Mouse (Mus musculus): Measurements from ENCODE around the gene Mov10. TPM values are rescaled to one million over a fixed set of nuclear protein-coding genes. Genes with fewer than 3 reads are reported as not detected.
"Not testable (repeated sequence)": the region's sequence is repeated elsewhere in the genome, so short reads cannot be mapped to it uniquely, and the experiment has no call there.

The Mov10 gene
- polyA plus RNA-seq, 1 experiment from 2014 or later = 9.1 TPM

DNA sequence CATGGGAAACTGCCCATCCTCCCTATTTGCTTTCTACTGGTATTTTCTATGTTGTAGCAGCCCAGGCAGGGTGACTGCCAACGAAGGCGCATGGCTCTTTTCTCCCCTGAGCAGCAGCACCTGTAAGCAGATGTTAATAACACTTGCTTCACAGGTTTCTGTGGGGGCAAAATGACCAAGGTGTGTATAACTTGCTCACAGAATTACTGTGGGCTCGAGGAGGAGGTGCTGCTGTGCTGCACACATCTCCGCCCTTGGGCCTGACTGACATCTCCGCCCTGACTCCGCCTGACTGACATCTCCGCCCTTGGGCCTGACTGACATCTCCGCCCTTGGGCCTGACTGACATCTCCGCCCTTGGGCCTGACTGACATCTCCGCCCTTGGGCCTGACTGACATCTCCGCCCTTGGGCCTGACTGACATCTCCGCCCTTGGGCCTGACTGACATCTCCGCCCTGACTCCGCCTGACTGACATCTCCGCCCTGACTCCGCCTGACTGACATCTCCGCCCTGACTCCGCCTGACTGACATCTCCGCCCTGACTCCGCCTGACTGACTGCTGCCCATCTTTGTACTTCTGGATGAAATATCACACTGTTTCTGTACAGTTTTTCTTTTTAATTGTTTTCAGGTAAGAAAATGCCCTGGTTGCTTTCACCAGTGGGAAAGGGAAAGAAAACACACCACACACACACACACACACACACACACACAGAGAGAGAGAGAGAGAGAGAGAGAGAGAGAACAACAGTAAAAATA, 56.1 kb downstream of the Mov10 start:
- not testable (repeated sequence) for ATAC-seq; H3K4me3 ChIP-seq (ENCODE audit: low read length)

GRCm38 (mm10) chr3:104758869-104759268, 59.5 kb downstream of the Mov10 start:
- 7% methylated on average over 5 of the region's 5 CpGs for WGBS
- Histone ChIP-seq H3K9me3 (ENCODE audit: control insufficient read depth, low read length) (no peaks in the 10 kb centered on the region), H3K4me2 (ENCODE audit: low read length) (peak overlapping the region; percentile 60), H3K27ac (ENCODE audit: low read depth, low read length) (no peak overlapping the region), H3K27me3 (replicated peaks; ENCODE audit: control insufficient read depth, insufficient read depth, low read length) (peaks cover 10% of the 10 kb centered on the region; the same call in 1 of the 2 replicates), H3K9ac (ENCODE audit: low read depth, low read length) (peak overlapping the region; percentile 61; the same call in 1 of the 2 replicates), H3K4me3 (ENCODE audit: low read length) (peak overlapping the region; percentile 39), H3K36me3 (ENCODE audit: control insufficient read depth, insufficient read depth, low read length) (no peaks in the 10 kb centered on the region), H3K4me1 (ENCODE audit: control insufficient read depth, insufficient read depth, low read depth, low read length) (peaks cover 6% of the 10 kb centered on the region)
- peak; percentile 24; the same call in 1 of the 2 replicates for ATAC-seq

More for the DNA sequence above, 56.1 kb downstream of the Mov10 start:
- not testable (repeated sequence) for H3K9me3 ChIP-seq (ENCODE audit: control insufficient read depth, low read length); H3K27me3 ChIP-seq (replicated peaks; ENCODE audit: control insufficient read depth, insufficient read depth, low read length); H3K4me1 ChIP-seq (ENCODE audit: control insufficient read depth, insufficient read depth, low read depth, low read length); H3K4me2 ChIP-seq (ENCODE audit: low read length); H3K27ac ChIP-seq (ENCODE audit: low read depth, low read length); H3K9ac ChIP-seq (ENCODE audit: low read depth, low read length); H3K36me3 ChIP-seq (ENCODE audit: control insufficient read depth, insufficient read depth, low read length)
- 26% methylated on average over 18 of the region's 20 CpGs for WGBS

DNA sequence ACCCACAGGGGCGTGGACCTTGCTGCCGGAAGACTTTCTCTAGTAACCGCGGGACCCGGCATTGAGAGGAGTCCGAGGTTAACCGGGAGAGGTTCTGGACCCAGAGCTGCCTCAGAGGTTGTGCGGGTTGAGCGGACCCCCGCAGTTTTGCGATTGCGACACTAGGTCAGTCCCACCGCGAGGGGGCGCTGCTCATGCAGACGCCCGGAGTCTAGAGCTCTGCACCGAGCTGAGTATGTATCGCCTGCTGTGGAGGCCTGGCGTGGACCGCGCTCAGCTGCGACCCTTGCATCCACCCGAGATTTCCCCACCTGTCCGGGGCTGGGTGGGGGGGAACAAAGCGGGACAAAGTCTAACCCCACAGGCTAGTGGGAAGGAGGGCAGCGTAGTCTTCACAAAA, 60.0 kb downstream of the Mov10 start:
- WGBS = 2% methylated on average over 27 of the region's 27 CpGs
- no peaks in the 10 kb centered on the region for H3K9me3 ChIP-seq (ENCODE audit: control insufficient read depth, low read length)
- H3K4me3 ChIP-seq (ENCODE audit: low read length) = peak overlapping the region; percentile 39
- ATAC-seq = peak; percentile 90
- peak overlapping the region; percentile 61 for H3K9ac ChIP-seq (ENCODE audit: low read depth, low read length)
- peak overlapping the region; percentile 60 for H3K4me2 ChIP-seq (ENCODE audit: low read length)
- no peaks in the 10 kb centered on the region for H3K36me3 ChIP-seq (ENCODE audit: control insufficient read depth, insufficient read depth, low read length)
- peaks cover 10% of the 10 kb centered on the region for H3K27me3 ChIP-seq (replicated peaks; ENCODE audit: control insufficient read depth, insufficient read depth, low read length)
- peaks cover 6% of the 10 kb centered on the region for H3K4me1 ChIP-seq (ENCODE audit: control insufficient read depth, insufficient read depth, low read depth, low read length)
- no peak overlapping the region for H3K27ac ChIP-seq (ENCODE audit: low read depth, low read length)

GRCm38 (mm10) chr3:104752845-104753244, 65.5 kb downstream of the Mov10 start:
- ATAC-seq; H3K4me1 ChIP-seq (ENCODE audit: control insufficient read depth, insufficient read depth, low read depth, low read length); H3K36me3 ChIP-seq (ENCODE audit: control insufficient read depth, insufficient read depth, low read length); H3K27ac ChIP-seq (ENCODE audit: low read depth, low read length); H3K4me2 ChIP-seq (ENCODE audit: low read length); H3K27me3 ChIP-seq (replicated peaks; ENCODE audit: control insufficient read depth, insufficient read depth, low read length); H3K9ac ChIP-seq (ENCODE audit: low read depth, low read length); H3K4me3 ChIP-seq (ENCODE audit: low read length); H3K9me3 ChIP-seq (ENCODE audit: control insufficient read depth, low read length): not testable (repeated sequence)
- 22% methylated on average over 16 of the region's 25 CpGs for WGBS

Other genes starting within 250 kb of the Mov10 start
- 12.6 and 12.7 TPM in 2 replicates for gene Slc16a1, start 179.9 kb downstream of the Mov10 start, polyA plus RNA-seq (2015; fragmentation: Nextera tagmentation; extraction: Ambion mirVana)
- 0.89 and 2.5 TPM in 2 replicates for gene Ppm1j, start 37.5 kb downstream of the Mov10 start, polyA plus RNA-seq (2015; fragmentation: Nextera tagmentation; extraction: Ambion mirVana)
- 0.05 and 0.10 TPM in 2 replicates for gene Fam19a3, start 36.7 kb downstream of the Mov10 start, polyA plus RNA-seq (2015; fragmentation: Nextera tagmentation; extraction: Ambion mirVana)
- 65.1 and 67.0 TPM in 2 replicates for gene Rhoc, start 30.2 kb downstream of the Mov10 start, polyA plus RNA-seq (2015; fragmentation: Nextera tagmentation; extraction: Ambion mirVana)
- gene St7l, start 45.4 kb upstream of the Mov10 start, polyA plus RNA-seq (2015; fragmentation: Nextera tagmentation; extraction: Ambion mirVana) = 29.9 and 30.2 TPM in 2 replicates
- gene Capza1, start 45.9 kb upstream of the Mov10 start, polyA plus RNA-seq (2015; fragmentation: Nextera tagmentation; extraction: Ambion mirVana) = 141 and 155 TPM in 2 replicates
- 0.78 and 0.80 TPM in 2 replicates for gene Wnt2b, start 143.4 kb upstream of the Mov10 start, polyA plus RNA-seq (2015; fragmentation: Nextera tagmentation; extraction: Ambion mirVana)
- 40.6 and 49.4 TPM in 2 replicates for gene Cttnbp2nl, start 234.6 kb upstream of the Mov10 start, polyA plus RNA-seq (2015; fragmentation: Nextera tagmentation; extraction: Ambion mirVana)
- gene 4930564D02Rik, start 248.3 kb upstream of the Mov10 start, polyA plus RNA-seq (2015; fragmentation: Nextera tagmentation; extraction: Ambion mirVana) = not detected in 2 replicates

All from hindbrain, embryonic 16.5 days (tissue).